Mouse (Mus musculus) small intestine, adult 2 months (tissue): ENCODE results near the gene Lin54.

Source experiments
- CTCF ChIP-seq: fragments of 200-500 bp; IDR thresholded peaks from 2 replicates; pipeline ENCODE4 v1.5.1; 2012; ENCODE audit warnings: low read depth, mild to moderate bottlenecking, control low read depth, inconsistent platforms, low read length, moderate library complexity, mixed read lengths; ENCODE audit not compliant: insufficient replicate concordance, insufficient read length; ENCODE audit errors: extremely low read depth
- POLR2A ChIP-seq: fragments of 200-500 bp; IDR thresholded peaks from 2 replicates; pipeline ENCODE4 v1.6.1; 2012; ENCODE audit warnings: low read depth, mild to moderate bottlenecking, control low read depth, inconsistent platforms, low read length, moderate library complexity

- TF ChIP-seq POLR2A (no peak), CTCF (no peak)
Observed at GRCm38 (mm10) chr5:100412886-100413285, 87.6 kb downstream of the Lin54 start.
